Mouse (Mus musculus) ES-Bruce4 (cell line): ENCODE results near the gene Tsfm. TPM values are rescaled to one million over a fixed set of nuclear protein-coding genes. Genes with fewer than 3 reads are reported as not detected.

Experiments
- H3K27ac ChIP-seq: 2 replicates; pipeline ENCODE4 v1.5.1; 2012; ENCODE audit warnings: low read length, inconsistent platforms; ENCODE audit not compliant: insufficient read depth
- H3K27me3 ChIP-seq: 2 replicates; pipeline ENCODE4 v1.6.1; 2012; ENCODE audit warnings: mild to moderate bottlenecking, low read length, inconsistent platforms; ENCODE audit not compliant: control insufficient read depth, poor library complexity, insufficient read depth, severe bottlenecking
- H3K36me3 ChIP-seq: 2 replicates; pipeline ENCODE4 v1.6.1; 2012; ENCODE audit warnings: inconsistent platforms, mild to moderate bottlenecking, low read length, moderate library complexity; ENCODE audit not compliant: control insufficient read depth, poor library complexity, insufficient read depth, severe bottlenecking
- H3K4me1 ChIP-seq: one replicate; pipeline ENCODE4 v1.8.1; 2011; ENCODE audit warnings: low read length; ENCODE audit not compliant: control insufficient read depth, insufficient read depth
- H3K4me3 ChIP-seq: 2 replicates; pipeline ENCODE4 v1.5.1; 2011; ENCODE audit warnings: low read depth, mild to moderate bottlenecking, low read length
- H3K9ac ChIP-seq: 2 replicates; pipeline ENCODE4 v1.6.1; 2012; ENCODE audit warnings: low read depth, mild to moderate bottlenecking, inconsistent platforms; ENCODE audit not compliant: poor library complexity, severe bottlenecking
- H3K9me3 ChIP-seq: replicated peaks from 2 replicates; pipeline ENCODE4 v1.6.1; 2012; ENCODE audit warnings: mild to moderate bottlenecking, low read length, inconsistent platforms; ENCODE audit not compliant: control insufficient read depth, poor library complexity, insufficient read depth, severe bottlenecking
- CTCF ChIP-seq: IDR thresholded peaks from one replicate; pipeline ENCODE4 v1.8.1; 2011; ENCODE audit warnings: low read depth, low read length
- EP300 ChIP-seq: IDR thresholded peaks from 2 replicates; pipeline ENCODE4 v1.6.1; 2011; ENCODE audit warnings: low read depth, low read length; ENCODE audit not compliant: insufficient read depth
- POLR2A ChIP-seq: IDR thresholded peaks from one replicate; pipeline ENCODE4 v1.8.1; 2011; ENCODE audit warnings: low read length; ENCODE audit not compliant: insufficient read depth
- polyA plus RNA-seq: library from polyadenylated mRNA; stranded (reverse); fragments of >200 nt; gene quantifications from 2 replicates; pipeline ENCODE4 v1.2.4, GENCODE M21; 2011; ENCODE audit warnings: low read depth; ENCODE audit not compliant: missing spikeins, insufficient read depth, insufficient read length

Gene Tsfm
- polyA plus RNA-seq, 1 experiment: 47.9 TPM

GRCm38 (mm10) chr10:127070190-127071121 lies 39.8 kb upstream of the Tsfm start, which contains the start of gene Tspan31:
Gene Tspan31 (minus strand): TSS chr10:127070264.
- TF ChIP-seq EP300 (no peak), CTCF (no peak), POLR2A (peak; percentile 58)
- Histone ChIP-seq H3K27me3 (no peaks in the 10 kb centered on the region), H3K4me1 (peaks cover 2% of the 10 kb centered on the region), H3K4me3 (peak within 1 kb of the TSS; percentile 98), H3K27ac (peak within 1 kb of the TSS; percentile 69), H3K9ac (peak within 1 kb of the TSS; percentile 90), H3K36me3 (peaks cover 31% of the 10 kb centered on the region), H3K9me3 (no peaks in the 10 kb centered on the region)

- H3K4me3 ChIP-seq: peak overlapping the region; percentile 98
- peak overlapping the region; percentile 90 for H3K9ac ChIP-seq
- H3K27ac ChIP-seq: peak overlapping the region; percentile 69
- peaks cover 3% of the 10 kb centered on the region for H3K4me1 ChIP-seq
- H3K9me3 ChIP-seq: no peaks in the 10 kb centered on the region
- H3K36me3 ChIP-seq: peaks cover 39% of the 10 kb centered on the region
- no peaks in the 10 kb centered on the region for H3K27me3 ChIP-seq
- TF ChIP-seq EP300: no peak
- no peak for TF ChIP-seq POLR2A
- no peak for TF ChIP-seq CTCF
These were observed 38.9 kb upstream of the Tsfm start for GRCm38 (mm10) chr10:127069281-127070189.

- Histone ChIP-seq H3K9me3 (no peaks in the 10 kb centered on the region), H3K27ac (no peak overlapping the region), H3K36me3 (peaks cover 39% of the 10 kb centered on the region), H3K4me1 (peaks cover 3% of the 10 kb centered on the region), H3K9ac (peak overlapping the region; percentile 90; the same call in 1 of the 2 replicates), H3K4me3 (0 out of 2 replicates have a peak overlapping the region, but pooled peaks have one; percentile 98), H3K27me3 (no peaks in the 10 kb centered on the region)
- TF ChIP-seq EP300 (no peak), POLR2A (no peak)
These were observed 37.9 kb upstream of the Tsfm start for GRCm38 (mm10) chr10:127068360-127069038.

GRCm38 (mm10) chr10:127066519-127067018 lies 35.9 kb upstream of the Tsfm start:
- no peak overlapping the region for H3K9ac ChIP-seq
- TF ChIP-seq POLR2A: no peak
- no peak for TF ChIP-seq CTCF
- no peak for TF ChIP-seq EP300
- no peaks in the 10 kb centered on the region for H3K27me3 ChIP-seq
- peaks cover 39% of the 10 kb centered on the region for H3K36me3 ChIP-seq
- no peaks in the 10 kb centered on the region for H3K9me3 ChIP-seq
- H3K4me3 ChIP-seq: no peak overlapping the region
- H3K4me1 ChIP-seq: peaks cover 3% of the 10 kb centered on the region
- no peak overlapping the region for H3K27ac ChIP-seq

- Histone ChIP-seq H3K27ac (no peak overlapping the region), H3K4me3 (no peak overlapping the region), H3K27me3 (no peaks in the 10 kb centered on the region), H3K9ac (no peak overlapping the region), H3K36me3 (peaks cover 39% of the 10 kb centered on the region), H3K9me3 (no peaks in the 10 kb centered on the region), H3K4me1 (peaks cover 2% of the 10 kb centered on the region)
- TF ChIP-seq POLR2A (no peak), EP300 (no peak), CTCF (no peak)
These were observed 35.3 kb upstream of the Tsfm start for GRCm38 (mm10) chr10:127065981-127066380.
